Mouse (Mus musculus): Measurements from ENCODE around the gene Igsf11. TPM values are rescaled to one million over a fixed set of nuclear protein-coding genes. Genes with fewer than 3 reads are reported as not detected.

The Igsf11 gene
- total RNA-seq (2014; fragmentation: Nextera tagmentation) = not detected in 2 replicates
- not detected in 2 replicates for total RNA-seq (2017)

DNA sequence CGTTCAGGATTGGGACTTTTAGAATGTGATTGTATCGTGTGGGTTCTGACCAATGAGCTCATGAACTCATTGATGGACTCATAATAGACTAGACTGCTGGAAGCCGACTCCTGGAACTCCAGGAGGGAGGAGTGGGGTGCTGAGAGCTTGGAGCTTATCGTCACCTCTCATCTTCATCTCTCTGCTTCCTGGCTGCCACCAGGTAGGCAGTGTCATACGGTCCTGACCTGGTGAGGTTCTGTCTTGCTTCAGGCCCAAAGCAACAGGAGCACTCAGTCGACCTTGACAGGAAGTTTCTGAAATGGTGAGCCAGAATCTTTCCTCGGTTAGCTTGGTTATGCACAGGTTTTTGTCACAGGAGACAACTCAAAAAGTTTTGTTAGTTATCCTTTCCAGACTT, at the start of gene Igsf11:
Gene Igsf11 (plus strand): TSS at position 301 of the 400 bp plus-strand sequence.
- no peak for ATAC-seq (replicated peaks; ENCODE audit: low FRiP score, low TSS enrichment, poor library complexity, severe bottlenecking)

GRCm38 (mm10) chr16:38858120-38858749, 34.2 kb upstream of the Igsf11 start:
- no peak for ATAC-seq (replicated peaks; ENCODE audit: low FRiP score, low TSS enrichment, poor library complexity, severe bottlenecking)

DNA sequence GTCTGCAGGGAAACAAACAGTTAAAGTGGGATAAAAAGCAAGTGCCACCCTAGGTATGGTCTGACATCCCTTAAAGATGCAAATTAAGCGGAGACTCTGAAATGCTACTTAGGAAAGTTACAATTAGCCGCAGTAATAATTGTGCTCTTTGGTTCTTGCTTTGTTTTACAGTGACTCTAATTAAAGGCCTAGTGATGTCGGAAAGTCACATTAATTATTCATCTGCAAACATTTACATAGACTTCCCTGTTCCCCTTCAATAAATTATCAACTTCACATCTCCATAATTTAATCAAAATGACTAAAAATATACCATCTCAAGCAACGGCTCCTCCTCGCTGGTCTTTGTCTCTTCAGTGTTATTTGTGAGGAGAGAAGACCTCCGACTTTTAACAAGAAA, 31.9 kb upstream of the Igsf11 start:
- ATAC-seq (replicated peaks; ENCODE audit: low FRiP score, low TSS enrichment, poor library complexity, severe bottlenecking) = no peak

- no peak for ATAC-seq (replicated peaks; ENCODE audit: low FRiP score, low TSS enrichment, poor library complexity, severe bottlenecking)
Observed at GRCm38 (mm10) chr16:38864358-38864757, 28.1 kb upstream of the Igsf11 start.

DNA sequence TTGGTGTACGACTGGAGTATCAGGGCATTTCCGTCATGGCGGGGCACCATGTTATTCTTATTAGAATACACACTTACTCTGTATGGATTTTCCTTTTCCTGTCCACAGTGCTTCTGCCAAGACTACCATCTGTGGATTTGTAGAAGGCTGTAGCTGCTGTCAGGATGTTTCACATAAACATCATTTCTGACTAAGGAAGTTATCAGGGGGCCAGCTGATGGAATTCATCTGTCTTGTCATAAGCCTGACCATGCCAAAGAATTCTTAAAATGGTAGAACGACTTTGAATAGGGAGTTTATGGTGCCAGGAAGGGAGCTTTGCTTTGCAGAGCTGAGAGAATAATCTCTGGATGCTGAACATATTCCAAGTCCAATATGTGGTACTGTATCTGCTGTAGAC, 19.2 kb upstream of the Igsf11 start:
- ATAC-seq (replicated peaks; ENCODE audit: low FRiP score, low TSS enrichment, poor library complexity, severe bottlenecking) = no peak

- no peak for ATAC-seq (replicated peaks; ENCODE audit: low FRiP score, low TSS enrichment, poor library complexity, severe bottlenecking)
Observed at GRCm38 (mm10) chr16:38874481-38874880, 18.0 kb upstream of the Igsf11 start.

DNA sequence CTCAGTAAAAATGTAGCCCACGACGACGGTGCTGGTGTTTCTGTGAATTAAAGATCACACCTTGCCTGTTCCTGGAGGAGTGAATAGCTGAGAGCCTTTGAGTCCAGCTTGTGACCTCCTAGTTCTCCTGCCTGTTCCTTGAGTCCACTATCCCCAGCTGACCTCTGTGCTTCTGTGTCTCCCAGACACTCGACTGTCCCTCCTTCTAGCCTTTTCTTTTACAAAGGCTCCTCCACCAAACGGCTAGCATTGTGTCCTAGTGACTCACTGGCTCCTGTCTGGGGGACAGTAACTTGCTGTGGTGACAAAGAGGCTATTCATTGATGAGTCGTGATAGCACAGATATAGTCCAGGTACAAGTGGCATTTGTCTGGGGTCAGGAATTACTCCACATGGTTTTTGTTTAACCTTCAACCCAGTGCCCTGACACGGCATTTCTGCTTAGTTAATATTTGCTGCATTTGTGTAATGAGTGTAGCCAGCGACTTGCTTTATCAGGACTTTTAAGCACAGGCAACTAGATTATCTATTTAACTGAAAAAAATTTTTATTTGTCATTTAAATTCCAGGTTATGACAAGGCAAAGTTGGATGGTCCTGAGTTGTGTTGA, 6.5 kb downstream of the Igsf11 start:
- no peak for ATAC-seq (replicated peaks; ENCODE audit: low FRiP score, low TSS enrichment, poor library complexity, severe bottlenecking)

DNA sequence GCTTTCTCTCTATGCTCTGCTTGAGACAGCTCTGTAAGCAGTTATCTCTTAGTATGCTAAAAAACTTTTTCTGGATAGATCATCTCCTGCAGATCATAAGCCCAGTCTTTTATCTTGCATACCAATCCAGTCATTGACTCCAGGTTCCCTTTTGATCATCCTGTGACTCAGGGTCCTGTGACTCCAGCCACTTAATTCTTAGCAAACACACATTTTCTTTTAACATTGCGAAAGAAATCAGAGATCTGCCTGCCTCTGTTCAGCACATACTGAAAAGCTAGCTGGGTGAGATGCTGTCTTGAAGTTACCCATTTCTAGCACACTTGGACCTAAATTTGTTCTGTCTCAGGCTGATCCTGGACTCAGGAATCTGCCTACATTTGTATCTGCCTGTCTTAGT, 7.6 kb downstream of the Igsf11 start:
- ATAC-seq (replicated peaks; ENCODE audit: low FRiP score, low TSS enrichment, poor library complexity, severe bottlenecking) = no peak

GRCm38 (mm10) chr16:38902111-38902778, 9.8 kb downstream of the Igsf11 start:
- ATAC-seq (replicated peaks; ENCODE audit: low FRiP score, low TSS enrichment, poor library complexity, severe bottlenecking) = peak; percentile 97

DNA sequence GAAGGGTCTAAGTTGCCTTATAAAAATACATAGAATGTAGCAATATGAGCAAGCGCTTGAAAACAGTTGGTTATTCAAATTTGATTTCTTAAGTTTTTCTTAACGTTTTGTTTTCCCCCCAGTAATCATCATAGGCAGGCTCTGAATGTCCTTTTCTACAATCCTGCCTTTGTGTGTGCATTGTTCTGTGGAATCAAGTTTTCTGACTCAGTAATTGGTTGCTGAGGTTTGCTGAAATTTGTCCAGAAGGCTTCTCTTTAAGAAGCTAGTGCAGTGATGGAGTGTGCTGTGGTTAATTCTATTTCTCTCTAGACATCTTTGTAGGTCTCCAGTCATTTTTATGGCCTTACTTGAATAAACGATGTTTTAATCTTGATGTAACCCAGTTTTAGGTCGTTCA, 10.5 kb downstream of the Igsf11 start:
- no peak for ATAC-seq (replicated peaks; ENCODE audit: low FRiP score, low TSS enrichment, poor library complexity, severe bottlenecking)

DNA sequence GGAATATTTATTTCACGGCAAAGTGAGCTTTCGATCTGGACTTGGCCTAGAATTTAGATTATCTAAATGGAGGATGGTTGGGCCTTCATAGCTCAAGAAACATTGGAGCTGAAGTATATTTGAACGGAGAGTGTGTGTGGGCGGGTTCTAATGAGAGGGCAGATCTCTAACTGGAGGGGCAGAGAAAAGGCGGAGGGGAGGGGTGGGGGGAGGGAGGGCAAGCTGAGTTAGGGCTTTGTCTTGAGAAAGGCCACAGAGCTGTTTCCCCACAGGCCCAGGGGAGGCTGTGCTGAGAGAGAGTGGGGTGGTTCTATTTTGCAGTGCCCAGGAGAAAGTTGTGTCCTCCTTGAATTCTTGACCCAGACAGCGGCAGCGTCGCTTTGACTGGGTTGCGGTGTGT, 11.7 kb downstream of the Igsf11 start:
- no peak for ATAC-seq (replicated peaks; ENCODE audit: low FRiP score, low TSS enrichment, poor library complexity, severe bottlenecking)

GRCm38 (mm10) chr16:38905911-38906310, 13.4 kb downstream of the Igsf11 start:
- ATAC-seq (replicated peaks; ENCODE audit: low FRiP score, low TSS enrichment, poor library complexity, severe bottlenecking) = no peak

- no peak for ATAC-seq (replicated peaks; ENCODE audit: low FRiP score, low TSS enrichment, poor library complexity, severe bottlenecking)
Observed at GRCm38 (mm10) chr16:38908304-38908703, 15.8 kb downstream of the Igsf11 start.

- ATAC-seq (replicated peaks; ENCODE audit: low FRiP score, low TSS enrichment, poor library complexity, severe bottlenecking) = no peak
Observed at GRCm38 (mm10) chr16:38909506-38909905, 17.0 kb downstream of the Igsf11 start.

DNA sequence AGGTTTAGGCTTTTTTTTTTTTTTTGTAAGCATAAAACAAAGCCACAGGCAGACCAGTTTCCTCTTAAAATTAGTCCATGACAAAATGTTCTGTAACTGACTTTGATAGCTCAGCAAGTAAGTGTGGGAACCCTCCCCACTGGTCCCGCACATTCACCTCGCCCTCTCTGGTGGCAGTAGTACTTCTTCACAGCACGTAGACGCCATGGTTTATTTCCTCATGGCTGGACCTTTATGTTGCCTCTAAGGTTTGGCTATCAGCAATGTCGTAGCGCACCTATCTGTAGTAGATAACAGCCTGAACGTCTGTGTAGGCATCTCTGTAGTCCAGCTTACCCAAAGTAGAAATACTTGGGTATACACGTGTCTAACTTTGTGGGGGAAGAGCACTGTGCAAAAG, 17.6 kb downstream of the Igsf11 start:
- no peak for ATAC-seq (replicated peaks; ENCODE audit: low FRiP score, low TSS enrichment, poor library complexity, severe bottlenecking)

- no peak for ATAC-seq (replicated peaks; ENCODE audit: low FRiP score, low TSS enrichment, poor library complexity, severe bottlenecking)
Observed at GRCm38 (mm10) chr16:38915451-38915850, 23.0 kb downstream of the Igsf11 start.

GRCm38 (mm10) chr16:38916053-38916786, 23.7 kb downstream of the Igsf11 start:
- ATAC-seq (replicated peaks; ENCODE audit: low FRiP score, low TSS enrichment, poor library complexity, severe bottlenecking) = no peak

- no peak for ATAC-seq (replicated peaks; ENCODE audit: low FRiP score, low TSS enrichment, poor library complexity, severe bottlenecking)
Observed at GRCm38 (mm10) chr16:38916885-38917284, 24.4 kb downstream of the Igsf11 start.

DNA sequence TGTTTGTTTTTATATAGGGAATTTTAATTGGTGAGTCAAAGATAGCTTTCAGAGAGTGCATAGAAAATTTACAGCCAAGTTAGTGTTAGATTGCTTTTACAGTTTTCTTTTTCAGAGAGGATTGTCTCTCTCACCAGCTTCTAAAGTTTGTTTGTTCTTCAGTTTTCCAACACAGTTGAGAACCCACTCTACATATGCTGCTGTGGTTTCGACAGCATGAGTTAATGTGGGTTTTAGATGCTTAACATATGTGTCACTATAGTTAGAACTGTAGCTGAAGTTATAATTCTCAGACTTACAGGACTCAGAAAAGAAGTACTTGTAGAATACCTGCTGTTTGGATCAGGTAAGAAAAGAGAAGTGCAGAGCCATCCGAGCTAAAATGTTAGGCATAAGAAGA, 25.6 kb downstream of the Igsf11 start:
- ATAC-seq (replicated peaks; ENCODE audit: low FRiP score, low TSS enrichment, poor library complexity, severe bottlenecking) = no peak

- ATAC-seq (replicated peaks; ENCODE audit: low FRiP score, low TSS enrichment, poor library complexity, severe bottlenecking) = no peak
Observed at GRCm38 (mm10) chr16:38920488-38920887, 28.0 kb downstream of the Igsf11 start.
